Mouse (Mus musculus) erythroblast, adult 5-6 weeks (primary cell): ENCODE measurements around the gene Usp29. TPM values are rescaled to one million over a fixed set of nuclear protein-coding genes. Genes with fewer than 3 reads are reported as not detected.

ENCODE experiments used
- ATAC-seq: replicated peaks from 2 replicates; pipeline ENCODE4 v1.8.0; 2016; ENCODE audit warnings: moderate number of reproducible peaks, mild to moderate bottlenecking, moderate TSS enrichment, inconsistent platforms; ENCODE audit not compliant: poor library complexity, low FRiP score, severe bottlenecking
- total RNA-seq, 2 experiments: library from RNA; stranded (forward) in 1 of 2; stranded (reverse) in 1 of 2; fragments of 150-400 nt in 1 of 2; fragments of 200-764, 138-1000 nt in 1 of 2; gene quantifications; 2 replicates each; pipeline versions ENCODE4 v1.2.3 to v1.2.4; 2015 to 2017; ENCODE audit warnings: low replicate concordance in 2 of 2

Usp29 gene
- 0.19 TPM in 1 of 2 replicates, not detected in the other for total RNA-seq (2015; ENCODE audit: low replicate concordance)
- total RNA-seq (2017; ENCODE audit: low replicate concordance): not detected in 2 replicates

DNA sequence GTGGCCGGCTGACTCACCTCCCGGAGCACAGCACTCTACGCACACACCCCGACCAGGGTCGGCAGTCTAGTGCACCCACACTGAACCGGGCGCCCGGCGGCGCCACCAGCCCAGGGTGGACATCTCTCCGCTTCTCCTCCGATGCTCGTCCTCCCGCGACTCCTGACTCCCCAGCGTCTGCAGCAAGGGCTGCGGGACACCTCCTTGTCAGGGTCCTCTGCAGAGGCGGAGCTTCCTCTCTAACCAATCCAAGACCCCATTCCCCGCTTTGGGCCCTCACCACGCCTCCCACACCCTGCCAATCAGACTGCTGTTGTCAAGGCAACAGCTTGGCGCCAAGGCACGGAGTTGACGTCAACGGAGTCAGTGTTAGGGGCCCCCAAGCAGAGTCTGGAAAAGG is at the start of gene Usp29, which contains the start of gene Peg3:
Usp29 (plus strand) TSS at position 338 of the 400 bp plus-strand sequence.
Peg3 (minus strand) TSS at position 191 of the 400 bp plus-strand sequence.
- no peak for ATAC-seq

DNA sequence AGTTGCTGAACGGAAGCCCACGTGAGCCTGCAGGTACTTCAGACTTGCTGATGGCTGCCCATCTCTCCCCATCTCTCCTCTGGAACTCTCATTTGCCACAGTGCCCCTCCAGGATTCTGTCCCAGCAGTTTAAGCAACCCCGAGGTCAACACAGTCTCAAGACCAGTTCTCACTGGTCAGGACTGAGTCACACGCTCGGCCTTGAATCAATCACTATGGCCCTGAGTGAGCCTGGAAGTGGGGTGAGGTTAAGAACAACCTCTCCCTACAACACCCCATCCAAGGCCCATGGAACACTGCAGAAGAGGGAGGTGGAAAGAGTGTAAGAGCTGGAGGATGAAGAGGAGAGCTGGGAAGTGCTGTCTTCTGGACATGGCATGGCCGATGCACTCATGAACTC is 44.9 kb upstream of the Usp29 start:
- ATAC-seq: no peak

DNA sequence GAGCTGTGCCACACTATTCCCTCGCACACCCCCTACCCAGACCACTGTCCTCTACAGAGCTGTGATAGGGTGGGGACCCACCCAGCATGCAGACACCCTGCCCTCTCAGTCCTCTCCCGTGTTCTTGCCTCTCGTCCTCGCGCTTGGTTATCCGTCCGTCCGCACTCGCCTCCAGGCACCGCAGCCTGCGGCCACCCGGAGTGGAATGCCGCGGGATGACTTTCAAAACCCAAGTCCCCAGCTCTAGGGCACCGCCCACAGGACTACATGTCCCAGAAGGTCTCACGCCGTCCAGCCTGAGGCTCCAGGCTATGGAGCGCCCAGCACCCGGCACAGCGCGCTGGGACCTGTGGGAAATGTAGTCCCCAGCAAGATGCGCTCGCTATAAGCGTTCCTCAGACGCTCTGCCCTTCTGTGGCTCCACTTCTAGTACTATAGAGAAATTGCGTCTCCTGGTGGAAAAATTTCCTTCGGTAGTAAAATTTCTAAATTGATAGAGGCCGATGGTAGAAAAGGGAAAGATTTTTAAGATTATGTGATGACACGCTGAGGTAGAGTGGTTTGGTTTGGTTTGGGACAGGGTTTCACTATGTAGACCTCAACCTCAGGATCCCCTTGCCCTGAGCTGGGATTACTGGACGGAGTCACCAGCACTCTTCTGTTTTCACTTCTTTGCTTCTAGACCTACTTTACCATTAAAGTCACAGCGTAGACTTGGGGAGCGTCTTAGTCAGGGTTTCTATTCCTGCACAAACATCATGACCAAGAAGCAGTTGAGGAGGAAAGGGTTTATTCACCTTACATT is 33.9 kb upstream of the Usp29 start, which contains the start of gene Zim1:
Zim1 (minus strand) TSS at position 210 of the 805 bp plus-strand sequence.
- no peak for ATAC-seq

DNA sequence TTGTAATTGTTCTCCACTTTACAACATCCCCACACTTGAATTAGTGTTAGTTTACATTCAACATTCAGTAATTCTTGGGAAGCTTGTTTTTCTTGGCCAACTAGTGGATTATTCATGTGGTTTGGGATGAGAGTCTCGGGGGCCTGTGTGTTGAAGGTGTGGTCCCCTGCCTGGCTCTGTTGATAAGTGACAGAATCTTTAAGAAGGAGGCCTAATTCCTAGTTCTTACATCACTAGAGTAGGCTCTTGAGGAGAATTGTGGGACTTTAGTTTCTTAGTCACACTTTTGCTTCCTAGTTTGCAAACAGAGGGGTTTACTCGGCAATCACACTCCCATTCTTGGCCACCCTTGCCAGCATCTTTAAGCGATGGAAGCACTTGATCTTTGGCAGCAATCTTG is 31.1 kb upstream of the Usp29 start:
- ATAC-seq: no peak

DNA sequence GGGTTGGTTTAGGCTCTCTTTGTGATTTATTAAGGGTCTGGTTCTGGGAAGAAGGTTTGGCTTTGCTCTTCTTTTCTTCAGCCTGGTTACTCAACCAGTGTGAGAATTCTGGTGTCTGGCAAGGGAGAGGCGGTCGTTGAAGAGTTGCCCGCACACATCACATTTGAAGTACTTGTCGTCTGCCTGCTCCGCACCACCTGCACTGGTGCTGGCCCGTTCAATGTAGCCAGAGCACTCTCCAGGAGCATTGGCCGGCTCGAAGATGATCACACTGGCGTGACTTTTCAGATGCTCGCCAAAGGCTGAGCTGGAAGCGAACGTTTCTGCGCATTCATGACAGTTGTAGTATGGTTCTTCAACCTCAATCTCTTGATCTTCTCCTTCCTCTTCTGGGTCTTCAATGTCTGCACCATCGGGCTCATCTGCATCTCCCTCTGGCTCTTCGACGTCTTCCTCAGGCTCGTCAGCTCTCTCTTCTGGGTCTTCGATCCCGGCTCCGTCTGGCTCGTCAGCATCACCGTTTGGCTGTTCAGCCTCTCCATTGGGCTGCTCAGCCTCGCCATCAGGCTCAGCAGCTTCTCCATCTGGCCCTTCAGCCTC is 22.9 kb upstream of the Usp29 start:
- no peak for ATAC-seq

DNA sequence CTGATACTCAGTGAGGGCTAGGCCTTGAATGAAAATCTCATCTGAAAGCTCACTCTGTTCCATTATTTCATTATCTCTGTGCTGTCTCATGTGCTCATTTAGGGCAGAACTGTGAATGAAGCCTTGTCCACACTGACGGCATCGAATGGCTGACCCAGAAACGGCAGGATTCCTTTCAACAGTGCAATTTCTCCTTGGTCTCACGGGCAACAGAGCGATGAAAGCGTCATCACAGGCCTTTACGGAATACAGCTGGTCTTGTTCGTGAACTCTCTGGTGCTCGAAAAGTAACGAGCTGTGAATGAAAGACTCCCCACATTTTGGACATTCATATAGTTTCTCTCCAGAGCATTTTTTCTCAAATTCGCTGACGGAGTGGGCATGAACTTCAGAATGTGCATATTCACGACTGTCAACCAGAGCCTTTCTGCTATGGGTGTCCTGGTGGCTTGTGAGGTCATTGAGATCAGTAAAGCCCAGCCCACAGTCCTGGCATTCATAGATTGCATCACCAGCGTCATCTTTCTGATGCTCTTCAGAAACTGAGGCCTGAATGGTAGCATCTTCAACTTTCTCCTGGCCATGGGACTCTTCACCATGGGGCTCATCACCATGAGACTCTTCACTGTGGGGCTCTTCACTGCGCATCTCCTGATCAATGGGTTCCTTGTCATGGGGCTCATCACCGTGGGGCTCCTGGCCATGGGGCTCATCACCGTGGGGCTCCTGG is 21.8 kb upstream of the Usp29 start:
- no peak for ATAC-seq

DNA sequence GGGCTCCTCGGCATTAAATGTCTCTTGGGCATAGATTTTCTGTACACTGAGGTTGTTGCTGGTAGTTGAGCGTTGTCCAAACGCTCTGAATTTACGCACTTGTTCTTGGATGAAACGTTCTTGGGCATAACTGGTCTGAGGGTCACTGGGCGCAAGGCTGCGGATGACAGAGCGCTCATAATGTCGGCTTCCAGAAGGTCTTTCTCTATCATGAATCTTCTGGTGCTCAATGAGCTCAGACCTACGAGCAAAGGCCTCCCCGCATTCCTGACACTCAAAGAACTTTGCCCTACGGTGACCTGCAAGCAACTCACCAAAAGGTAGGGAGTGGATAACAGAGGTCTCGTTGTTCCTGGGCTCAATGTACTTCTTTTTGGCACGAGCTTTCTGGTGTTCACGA is 21.0 kb upstream of the Usp29 start:
- no peak for ATAC-seq

DNA sequence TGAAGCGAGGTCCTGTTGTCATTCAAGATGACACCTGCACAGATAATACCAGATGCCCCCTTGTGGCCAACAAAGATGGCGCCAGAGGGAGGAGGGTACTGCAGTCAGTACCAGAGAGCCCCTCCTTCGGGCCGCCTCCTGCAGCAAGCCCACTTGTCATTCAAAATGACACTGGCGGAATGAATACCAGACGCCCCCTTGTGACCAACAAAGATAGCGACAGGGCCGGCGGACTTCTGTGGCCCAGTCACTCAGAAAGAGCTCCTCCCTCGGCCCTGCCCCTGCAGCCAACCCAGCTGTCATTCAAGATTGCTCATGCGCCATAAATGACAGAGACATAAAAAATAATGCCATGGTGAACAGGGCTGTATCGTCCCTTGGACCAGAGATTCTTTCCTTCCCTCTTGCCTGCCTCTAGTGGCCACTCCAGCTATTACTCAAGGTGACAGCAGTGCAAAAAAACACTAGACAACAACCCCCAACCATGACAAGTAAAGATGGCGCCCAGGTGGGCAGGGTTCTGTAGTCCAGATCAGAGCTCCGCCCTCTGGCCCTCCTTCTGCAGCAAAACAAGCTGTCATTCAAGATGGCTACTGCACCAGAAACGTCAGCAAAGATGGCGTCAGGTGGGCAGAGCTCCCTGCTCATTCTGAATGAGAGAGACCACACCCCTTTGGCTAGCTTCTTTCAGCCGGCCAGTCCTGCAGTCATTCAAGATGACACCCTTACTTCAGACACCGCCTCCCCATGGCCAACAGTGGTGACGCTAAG is 2.8 kb upstream of the Usp29 start:
- ATAC-seq: no peak

DNA sequence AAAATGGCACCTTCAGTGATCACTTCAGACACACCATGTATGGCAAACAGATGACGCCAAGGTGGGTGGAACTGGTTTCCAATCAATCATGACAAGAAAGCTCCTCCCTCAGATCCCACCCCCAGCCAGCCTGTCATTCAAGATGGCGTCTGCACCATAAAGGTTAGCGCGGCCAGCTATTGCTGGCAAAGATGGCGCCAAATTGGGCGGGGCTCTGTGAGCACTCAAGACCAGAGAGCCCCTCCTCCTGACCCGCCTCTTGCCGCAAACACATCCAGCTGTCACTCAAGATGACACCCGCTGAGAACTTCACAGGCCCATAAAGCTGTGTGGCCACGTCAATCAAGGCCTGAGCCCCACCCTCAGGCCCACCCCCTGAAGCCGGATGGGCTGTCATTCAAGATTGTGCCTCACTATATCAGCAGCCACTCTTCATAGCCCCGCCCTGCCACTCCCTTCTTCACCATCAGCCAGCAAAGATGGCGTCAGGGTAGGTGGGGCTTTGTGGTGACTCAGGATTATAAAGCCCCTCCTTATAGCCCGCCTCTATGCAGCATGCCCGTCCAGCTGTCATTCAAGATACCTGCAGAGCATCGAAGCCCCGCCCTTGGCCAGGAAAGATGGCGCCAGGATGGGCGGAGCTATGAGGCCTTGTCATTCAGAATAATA is 2.0 kb upstream of the Usp29 start:
- no peak for ATAC-seq

DNA sequence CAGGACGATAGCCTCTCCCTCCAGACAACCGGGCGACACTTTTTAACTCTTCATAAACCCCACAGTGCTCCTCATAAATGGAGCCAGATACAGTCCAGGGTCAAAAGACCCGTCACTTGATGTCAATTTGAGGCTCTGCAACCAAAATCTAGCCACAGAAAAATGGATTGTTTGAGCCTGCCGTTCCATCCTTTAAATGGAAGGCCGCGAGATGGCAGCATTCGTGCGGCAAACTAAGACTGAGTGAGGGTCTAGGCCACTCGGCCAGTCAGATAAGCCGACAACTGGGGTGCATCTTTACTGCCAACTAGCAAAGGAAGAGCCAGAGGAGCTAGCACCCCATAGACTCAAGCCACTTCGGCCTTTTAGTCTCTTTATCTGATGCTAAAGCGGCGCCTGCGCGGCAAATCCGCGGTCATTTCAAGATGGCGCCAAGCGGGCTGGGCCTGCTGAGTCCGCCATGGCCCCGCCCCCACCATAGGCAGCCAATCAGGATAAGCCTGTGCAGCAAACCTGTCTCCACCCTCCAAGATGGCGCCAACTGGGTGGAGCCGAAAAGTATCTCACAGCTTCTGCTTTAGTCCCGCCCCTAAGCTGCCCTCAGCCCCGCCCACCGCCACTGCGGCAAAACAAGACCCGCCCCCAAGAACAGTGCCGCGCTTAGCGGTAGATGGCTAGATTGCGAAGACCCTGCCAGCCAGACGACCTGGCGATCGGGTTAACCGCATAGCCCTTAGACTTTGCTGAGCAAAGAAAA is 1.1 kb upstream of the Usp29 start:
- ATAC-seq: no peak

DNA sequence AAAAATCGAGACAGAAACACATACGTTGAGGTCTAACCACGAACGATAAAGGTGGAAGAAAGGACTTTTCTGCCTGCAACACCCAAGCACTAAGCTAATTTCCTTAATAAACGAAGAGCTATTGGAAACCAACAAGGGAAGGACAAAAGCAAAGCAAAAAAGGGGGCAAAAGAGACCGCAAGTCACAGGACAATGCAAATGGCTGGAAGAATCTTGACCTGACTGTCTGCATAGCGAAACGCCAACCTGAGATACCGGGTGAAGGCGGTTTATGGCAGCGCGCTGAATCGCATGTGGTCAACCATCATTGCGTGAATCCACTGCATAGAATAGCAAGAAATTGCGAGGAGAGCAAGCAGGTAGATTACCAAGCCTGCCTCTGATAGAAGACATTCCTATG is 423 bp downstream of the Usp29 start:
- ATAC-seq: no peak

DNA sequence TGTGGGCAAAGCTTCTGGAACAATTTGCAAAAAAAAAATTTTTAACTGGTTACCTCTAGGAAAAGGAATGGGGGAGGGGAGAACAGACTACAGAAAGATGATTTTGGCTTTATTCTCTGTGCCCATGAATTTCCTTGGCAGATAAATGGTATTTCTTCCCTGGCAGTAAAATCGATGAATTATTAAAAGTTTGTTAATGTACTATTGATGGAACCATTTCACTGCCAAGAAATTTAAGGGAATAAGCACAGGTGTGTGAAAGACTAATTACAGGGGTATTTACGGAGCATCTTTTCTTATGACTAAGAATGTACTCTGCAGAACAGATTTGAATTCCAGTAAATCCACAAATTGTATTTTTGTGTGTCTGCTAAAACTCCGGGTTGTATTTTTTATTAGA is 995 bp downstream of the Usp29 start:
- ATAC-seq: no peak

DNA sequence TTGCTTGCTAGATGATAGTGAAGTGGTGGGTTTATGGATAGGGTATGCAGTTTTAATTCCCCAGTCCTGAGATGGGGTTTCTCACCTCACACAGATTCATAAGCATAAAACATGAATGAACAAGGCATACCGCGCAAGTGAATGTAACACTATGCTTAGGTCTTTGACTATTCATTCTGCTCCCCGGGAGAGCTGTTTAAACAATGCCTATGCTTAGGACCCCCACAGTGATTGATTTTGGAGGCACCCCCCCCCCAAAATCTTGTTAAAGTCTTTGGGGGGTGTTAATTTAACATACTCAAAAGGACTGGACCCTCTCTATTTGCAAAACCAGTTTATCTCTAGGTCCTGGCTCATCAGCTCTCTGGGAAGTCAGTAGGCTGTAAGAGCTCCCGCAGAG is 1.6 kb downstream of the Usp29 start:
- ATAC-seq: no peak

DNA sequence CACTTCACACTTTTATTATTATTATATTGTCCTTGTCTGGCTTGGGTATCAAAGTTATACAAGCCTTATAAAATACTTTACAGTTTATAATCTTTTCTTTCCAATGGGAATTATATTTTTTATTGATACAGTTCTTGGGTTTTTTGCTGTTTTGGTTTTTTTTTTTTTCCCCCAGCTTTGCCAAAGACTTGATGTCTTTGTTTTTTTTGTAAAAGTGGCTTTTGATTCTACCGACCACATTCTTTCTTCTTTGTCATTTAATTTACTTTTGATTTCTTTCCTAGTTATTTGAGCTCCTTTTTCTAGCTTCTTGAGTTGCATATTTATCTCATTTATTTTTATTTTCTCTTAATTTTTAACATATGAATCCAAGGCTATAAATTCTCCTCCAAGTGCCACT is 5.7 kb downstream of the Usp29 start:
- ATAC-seq: no peak

DNA sequence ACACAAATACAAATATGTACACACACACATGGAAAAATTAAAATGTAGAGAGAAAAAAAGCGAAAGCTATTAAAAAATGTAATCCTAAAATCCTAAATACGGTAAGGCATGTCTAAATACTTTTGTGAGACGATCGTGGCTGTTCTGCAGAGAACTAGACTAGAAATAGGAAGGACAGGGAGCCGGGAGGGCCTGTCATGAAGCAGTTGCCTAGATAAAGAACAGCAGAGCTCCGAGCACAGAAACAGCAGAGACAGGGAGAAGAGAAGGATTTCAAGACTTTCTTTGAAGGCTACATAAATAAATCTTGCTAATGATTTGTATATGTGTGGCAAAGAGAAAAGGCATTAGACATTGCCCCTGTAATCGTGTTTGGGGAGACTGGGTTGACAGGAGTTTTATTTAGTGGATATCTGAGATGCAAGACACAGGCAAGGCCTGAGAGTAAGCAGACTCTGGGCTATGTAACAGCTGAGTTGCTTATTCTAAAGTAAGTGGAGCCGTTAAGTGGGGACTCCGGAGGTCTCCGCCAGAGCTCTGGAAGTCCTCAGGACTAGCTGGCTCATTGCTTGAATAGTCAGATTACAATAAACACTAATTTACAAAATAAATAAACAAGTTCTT is 14.0 kb downstream of the Usp29 start:
- no peak for ATAC-seq

DNA sequence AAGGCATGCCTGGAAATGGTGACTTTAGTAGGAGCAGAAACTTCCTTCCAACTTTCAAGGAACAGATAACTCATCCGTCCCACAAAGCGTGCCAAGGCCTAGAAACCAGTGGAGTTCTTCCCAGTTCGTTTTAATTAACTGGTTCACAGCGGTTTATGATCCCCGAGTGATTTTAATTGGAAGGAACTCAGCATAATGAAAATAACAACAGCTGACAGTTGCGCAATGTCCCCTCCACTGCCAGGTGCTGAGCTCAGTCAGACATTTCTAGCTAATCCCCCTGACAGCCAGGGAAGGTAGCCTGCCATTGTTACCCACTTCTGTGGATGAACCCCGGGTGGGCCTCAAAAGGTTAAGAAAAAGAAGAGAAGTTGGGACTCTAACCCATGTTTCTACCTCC is 18.8 kb downstream of the Usp29 start:
- ATAC-seq: no peak

DNA sequence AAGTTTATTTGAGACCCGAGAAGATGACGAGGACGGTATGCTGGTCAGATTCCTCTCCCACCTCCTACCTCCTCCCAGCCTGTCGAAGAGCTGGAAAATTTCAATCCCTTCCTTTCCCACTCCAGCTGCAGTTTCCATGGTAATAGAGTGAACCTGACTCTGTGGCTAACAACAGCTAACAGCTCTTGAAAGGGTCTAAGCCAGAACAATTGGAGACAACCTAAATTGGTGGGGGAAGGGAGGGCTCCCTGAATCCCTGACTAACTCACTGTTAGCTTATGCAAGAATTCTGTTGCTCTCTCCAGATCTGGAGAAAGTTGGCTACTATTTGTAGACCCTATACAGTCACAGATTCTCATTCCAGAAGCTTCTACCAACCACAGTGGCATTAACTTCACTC is 23.1 kb downstream of the Usp29 start:
- ATAC-seq: no peak

DNA sequence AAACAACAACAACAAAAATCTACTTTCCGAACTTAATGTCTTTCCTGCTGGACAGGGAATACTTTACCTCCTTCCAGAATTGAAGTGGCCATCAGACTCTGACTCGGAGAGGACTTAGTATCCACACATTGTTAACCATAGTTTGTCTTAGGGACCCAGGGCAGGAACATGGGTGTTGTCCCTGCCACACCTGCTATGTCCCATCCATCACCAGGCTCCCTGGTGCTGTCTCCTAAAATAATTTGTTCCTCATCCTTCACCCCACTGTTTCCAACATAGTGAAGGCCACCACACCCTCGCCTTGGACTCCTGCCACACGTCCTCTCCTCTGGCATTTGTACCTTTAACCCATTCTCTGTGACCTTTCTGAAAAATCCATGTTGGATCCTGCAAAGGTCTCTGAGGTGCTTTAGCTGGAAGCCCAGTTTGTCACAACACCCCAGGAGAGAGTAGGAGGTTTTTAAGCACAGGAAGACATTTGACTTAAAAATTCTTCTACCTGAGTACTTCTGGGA is 26.5 kb downstream of the Usp29 start:
- no peak for ATAC-seq
